Mouse (Mus musculus) erythroblast, adult 5-6 weeks (primary cell): Measurements from ENCODE around the gene Rere. TPM values are rescaled to one million over a fixed set of nuclear protein-coding genes. Genes with fewer than 3 reads are reported as not detected.

Source experiments
- ATAC-seq: replicated peaks from 2 replicates; pipeline ENCODE4 v1.8.0; 2016; ENCODE audit warnings: moderate number of reproducible peaks, mild to moderate bottlenecking, moderate TSS enrichment, inconsistent platforms; ENCODE audit not compliant: poor library complexity, low FRiP score, severe bottlenecking
- total RNA-seq, 2 experiments: library from RNA; stranded (forward) in 1 of 2; stranded (reverse) in 1 of 2; fragments of 150-400 nt in 1 of 2; fragments of 200-764, 138-1000 nt in 1 of 2; gene quantifications; 2 replicates each; pipeline versions ENCODE4 v1.2.3 to v1.2.4; 2015 to 2017; ENCODE audit warnings: low replicate concordance in 2 of 2

Rere gene
- total RNA-seq, 2 experiments from 2014 or later: 9.5 to 11.1 TPM

DNA sequence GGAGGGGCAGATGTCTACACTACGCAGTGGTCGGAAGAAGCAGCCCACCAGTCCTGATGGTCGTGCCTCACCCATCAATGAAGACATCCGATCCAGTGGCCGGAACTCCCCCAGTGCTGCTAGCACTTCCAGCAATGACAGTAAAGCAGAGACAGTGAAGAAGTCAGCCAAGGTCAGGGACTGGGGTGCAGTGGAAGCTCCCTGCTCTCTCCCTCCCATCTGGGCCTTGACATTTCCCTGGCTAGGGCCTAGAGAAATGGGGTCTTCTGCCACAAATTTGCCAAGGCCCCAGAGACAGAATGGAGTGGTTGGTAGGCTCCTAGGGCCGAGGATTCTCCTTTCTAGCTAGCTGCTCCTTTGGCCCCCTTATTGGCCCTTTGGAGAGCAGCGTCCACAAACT lies 332.3 kb downstream of the Rere start:
- ATAC-seq: no peak

DNA sequence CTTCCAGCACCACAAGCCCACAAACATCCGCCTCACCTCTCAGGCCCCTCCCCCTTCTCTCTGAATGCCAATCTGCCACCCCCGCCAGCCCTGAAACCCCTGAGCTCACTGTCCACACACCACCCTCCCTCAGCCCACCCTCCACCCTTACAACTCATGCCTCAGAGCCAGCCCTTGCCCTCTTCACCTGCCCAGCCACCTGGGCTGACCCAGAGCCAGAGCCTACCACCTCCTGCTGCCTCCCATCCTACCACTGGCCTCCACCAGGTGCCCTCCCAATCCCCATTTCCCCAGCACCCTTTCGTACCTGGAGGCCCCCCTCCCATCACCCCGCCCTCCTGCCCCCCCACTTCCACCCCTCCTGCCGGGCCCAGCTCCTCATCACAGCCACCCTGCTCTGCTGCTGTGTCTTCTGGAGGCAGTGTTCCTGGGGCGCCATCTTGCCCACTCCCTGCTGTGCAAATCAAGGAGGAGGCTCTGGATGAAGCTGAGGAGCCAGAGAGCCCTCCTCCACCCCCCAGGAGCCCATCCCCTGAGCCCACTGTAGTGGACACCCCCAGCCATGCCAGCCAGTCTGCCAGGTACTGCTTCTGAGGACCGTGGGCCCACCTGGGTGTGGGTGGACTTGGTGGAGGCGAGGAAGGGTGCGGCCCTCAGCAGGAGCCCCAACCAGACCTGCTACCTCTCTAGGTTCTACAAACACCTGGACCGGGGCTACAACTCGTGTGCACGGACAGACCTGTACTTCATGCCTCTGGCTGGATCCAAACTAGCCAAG lies 334.0 kb downstream of the Rere start:
- no peak for ATAC-seq

DNA sequence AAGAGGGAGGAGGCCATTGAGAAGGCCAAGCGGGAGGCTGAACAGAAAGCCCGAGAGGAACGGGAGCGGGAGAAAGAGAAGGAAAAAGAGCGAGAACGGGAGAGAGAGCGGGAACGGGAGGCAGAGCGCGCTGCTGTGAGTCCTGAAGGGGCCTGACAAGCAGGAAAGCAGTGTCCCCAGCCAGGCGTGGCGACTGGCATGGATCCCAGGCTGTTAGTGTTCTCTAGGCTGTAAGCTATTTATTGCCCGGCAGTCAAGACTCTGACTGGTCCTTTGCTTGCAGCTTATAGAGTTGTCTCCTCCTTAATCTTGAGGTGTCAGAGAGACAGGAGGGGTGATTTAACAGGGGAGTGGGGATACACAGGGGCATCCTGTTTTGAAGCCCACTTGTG lies 334.6 kb downstream of the Rere start:
- no peak for ATAC-seq

DNA sequence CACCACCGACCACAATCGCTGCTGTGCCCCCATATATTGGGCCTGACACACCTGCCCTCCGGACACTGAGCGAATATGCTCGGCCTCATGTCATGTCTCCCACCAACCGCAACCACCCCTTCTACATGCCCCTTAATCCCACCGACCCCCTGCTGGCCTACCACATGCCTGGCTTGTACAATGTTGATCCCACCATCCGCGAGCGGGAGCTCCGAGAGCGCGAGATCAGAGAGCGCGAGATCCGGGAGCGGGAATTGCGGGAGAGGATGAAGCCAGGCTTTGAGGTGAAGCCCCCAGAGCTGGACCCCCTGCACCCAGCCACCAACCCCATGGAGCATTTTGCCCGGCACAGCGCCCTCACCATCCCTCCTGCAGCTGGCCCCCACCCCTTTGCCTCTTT lies 335.4 kb downstream of the Rere start:
- no peak for ATAC-seq

DNA sequence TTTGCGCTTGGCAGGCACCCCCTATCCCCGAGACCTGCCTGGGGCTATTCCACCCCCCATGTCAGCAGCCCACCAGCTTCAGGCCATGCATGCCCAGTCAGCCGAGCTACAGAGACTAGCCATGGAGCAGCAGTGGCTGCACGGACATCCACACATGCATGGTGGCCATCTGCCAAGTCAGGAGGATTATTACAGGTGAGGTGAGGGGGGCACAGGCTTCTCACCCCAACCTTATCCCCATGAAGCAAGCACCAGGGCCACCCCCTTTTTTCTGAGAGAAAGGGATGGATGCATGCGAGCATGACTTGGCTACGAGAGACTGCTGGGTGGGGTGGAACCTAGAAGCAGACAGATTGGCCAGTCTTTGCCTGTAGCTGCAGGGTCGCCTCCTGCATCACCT lies 337.6 kb downstream of the Rere start:
- no peak for ATAC-seq

DNA sequence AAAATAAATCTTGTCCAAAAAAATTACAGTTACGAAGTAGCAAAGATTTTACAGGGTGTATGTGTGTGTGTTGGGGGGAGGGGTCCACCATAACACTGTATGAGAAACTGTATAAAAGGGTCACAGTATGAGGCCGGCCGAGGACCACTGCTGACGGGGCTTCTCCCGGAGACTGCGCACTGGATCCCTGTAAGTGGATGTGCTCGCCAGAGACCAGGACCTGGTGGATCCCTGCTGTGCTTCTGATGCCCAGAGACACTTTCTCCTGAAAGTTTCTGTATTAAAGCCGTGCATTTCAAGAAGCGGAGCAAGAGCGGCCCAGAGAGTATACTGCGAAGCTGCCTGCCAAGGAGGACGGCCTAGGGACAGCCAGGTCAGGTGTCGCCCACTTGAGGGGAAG lies 341.2 kb downstream of the Rere start:
- ATAC-seq: no peak

DNA sequence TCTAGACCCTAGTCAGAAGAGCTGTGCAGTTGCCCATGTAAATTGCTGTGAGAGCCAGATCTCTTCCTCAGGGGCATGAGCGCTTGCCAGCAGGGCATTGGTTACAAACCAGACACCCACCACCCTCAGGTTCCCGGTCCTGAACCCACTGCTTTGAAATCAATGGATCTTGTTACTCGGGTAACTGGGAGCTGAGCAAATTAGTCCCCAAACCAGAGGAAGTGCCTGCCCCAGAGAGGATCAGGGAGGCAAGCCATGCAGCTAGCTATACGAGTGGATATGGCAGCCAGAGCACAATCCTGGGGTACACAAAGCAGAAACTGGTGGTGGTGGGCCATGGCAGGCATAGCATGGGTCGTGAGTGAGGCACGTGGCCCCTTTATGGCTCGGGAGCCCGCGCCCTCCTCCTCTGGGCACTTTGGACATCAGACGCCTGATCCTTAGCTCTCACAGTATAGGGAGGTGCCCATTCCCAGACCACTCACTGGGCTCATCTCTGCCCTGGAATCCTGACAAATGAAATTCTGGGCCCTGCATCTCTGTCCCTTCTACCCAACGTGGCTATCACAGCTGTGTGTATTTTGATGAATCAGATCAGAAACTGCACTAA lies 342.9 kb downstream of the Rere start:
- ATAC-seq: no peak

DNA sequence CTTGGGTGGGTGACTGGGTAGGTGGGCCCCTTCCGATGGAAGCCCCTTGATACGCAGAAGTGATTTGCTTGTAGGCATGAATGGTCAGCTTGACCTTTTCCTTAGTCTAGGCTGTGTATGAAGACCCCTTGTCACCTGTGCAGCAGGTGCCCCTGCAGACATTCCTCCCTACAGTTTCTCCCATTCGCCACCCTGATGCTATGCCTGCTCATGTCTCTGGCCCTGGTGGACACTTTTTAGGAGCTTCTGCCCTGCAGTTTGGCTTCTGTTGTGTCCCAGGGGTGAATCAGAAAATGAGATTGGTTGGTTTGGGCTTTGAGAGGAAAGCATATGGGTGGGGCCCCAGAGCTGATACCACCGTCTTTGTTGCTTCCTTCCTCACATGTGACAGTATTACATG lies 343.5 kb downstream of the Rere start:
- ATAC-seq: no peak

DNA sequence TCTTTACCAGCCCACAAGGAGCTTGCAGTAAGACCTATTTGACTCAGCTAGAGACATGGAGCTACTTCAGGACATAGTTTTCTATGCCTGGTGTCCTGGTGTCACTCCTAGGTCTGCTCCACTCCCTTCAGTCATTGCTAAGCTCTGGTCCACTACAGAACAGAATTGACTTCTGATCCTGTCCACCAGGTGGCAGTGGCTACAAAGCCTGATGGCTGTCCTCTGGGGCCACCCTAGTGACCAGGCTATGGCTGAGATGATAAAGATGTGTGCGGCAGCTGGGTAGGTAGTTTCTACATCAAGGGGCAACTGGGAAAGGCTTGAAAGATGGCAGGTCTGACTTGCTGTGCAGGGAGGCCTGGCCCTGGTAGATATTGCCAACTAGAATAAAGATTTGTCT lies 344.0 kb downstream of the Rere start:
- ATAC-seq: peak; percentile 68

DNA sequence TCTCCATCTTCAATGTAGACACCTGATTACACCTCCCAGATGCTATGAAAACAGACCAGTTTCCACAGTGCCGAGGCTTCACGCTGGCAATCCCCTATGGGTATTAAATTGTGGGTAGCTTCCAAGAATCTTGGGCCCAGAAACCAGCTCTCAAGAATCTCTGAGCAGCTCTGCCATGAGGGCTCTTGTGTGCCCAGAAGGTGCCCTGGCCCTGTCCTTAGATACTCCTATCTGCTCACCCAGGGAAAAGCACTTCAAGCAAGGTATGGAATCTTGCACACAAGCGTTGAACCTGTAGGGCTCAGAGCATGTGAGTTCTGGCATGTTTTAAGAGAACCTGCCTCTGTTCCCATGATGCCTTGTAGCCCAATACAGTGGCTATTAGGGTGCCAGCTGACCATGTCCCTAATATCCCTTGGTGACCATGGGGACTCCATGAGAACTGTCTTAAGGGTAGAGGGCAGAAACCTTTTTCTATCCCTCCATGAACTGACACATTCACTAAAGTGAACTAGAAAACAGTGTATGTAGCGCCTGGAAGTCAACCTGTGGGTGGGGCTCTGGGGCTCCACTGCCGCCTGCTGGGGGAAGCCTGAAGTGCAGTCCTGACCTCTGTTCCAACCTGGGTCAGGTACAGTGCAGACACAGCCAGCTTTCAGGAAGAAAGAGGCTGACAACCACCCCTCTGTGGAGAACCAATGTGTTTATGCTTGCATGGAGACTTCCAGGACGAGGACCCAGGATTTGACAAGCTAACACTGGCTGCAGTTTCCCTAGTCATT lies 344.7 kb downstream of the Rere start:
- ATAC-seq: peak; percentile 83

DNA sequence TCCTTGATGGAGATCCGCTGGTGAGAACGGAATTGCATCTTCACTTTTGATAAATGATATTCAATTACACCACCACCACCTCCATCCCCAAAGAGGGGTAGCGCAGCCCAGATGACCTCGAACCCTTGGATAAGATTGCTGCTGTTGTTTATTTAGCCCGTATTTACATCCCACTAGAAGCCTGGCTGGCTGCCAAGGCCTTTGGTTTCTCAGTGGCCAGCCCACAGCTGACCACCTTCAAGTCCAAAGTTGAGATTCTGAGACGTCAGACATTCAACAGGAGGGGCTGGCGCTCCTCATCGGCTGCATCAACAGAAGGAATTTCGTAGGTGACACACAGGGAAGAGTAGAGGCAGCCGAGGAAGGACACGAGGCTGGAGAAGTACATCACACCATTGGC lies 347.8 kb downstream of the Rere start:
- ATAC-seq: no peak

DNA sequence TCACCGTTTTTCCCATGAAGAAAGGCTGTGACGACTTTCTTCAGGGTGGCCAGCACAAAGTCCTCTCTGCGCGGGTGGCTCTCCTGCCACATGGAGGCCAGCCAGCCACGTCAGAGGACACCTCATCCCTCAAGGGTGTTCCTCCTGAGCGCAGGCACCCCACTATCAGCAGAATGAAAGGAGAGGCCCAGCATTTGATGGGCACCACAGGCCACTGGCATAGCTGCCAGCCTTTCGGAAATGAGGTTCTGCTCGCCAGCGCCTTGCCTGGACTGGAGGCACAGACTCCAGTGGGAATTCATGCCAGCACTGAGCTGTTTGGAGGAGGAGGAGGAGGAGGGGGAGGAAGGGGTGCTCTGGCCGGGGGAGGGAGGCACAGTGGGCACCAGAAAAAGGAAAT lies 354.1 kb downstream of the Rere start:
- ATAC-seq: no peak

DNA sequence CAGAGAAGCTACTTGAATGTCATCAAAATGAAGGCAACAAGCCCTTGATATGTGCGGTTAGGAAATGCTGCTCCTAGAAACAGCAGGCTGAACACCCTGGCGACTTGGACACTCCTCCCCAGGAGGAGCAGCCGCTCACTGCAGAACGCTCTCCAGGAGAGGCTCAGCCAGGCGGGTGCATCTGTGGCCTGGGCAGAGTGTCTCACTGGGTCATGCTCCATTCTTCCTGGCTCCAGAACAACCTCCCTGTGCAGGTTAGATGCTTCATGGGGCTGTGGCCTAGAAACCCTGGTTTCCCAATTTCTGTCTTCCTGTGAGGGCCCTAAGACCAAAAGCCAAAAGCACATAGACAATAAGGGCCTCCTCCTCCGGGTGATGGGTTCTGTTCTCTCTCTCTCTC lies 355.2 kb downstream of the Rere start:
- ATAC-seq: no peak

DNA sequence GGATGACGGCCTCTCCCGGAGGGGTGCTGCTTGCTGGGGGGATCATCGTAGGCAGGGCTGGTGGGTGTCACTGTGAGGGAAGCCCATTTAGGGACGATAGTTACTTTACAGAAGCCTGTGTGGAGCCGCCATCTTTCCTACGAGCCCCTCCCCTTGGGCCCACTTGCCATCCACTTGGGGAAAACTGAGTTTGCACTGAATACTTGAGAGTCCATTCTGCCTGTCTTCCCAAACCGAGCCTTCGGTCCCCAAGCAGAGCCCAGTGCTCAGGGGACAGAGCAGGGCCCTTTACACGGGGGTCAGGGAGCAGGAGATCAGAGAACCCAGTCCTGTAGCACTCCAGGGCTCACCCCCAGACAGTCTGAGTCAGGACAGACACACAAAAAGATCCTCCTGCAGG lies 362.9 kb downstream of the Rere start:
- no peak for ATAC-seq

DNA sequence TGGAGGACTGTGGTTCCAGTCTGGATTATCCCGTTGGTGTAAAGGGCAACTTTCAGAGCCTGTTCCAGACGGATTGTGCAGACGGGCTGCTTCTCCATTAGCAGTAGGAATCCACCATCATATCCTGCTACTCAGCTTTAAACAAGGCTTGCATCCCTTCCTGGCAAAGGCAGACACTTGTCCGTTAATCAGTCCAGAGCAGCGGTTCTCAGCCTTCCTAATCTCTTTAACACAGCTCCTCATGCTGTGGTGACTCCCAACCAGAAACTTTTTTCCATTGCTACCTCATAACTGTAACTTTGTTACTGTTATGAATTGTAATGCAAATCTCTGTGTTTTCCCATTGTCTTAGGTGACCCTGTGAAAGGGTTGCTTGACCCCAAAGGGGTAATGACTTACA lies 367.9 kb downstream of the Rere start:
- ATAC-seq: peak; percentile 89

DNA sequence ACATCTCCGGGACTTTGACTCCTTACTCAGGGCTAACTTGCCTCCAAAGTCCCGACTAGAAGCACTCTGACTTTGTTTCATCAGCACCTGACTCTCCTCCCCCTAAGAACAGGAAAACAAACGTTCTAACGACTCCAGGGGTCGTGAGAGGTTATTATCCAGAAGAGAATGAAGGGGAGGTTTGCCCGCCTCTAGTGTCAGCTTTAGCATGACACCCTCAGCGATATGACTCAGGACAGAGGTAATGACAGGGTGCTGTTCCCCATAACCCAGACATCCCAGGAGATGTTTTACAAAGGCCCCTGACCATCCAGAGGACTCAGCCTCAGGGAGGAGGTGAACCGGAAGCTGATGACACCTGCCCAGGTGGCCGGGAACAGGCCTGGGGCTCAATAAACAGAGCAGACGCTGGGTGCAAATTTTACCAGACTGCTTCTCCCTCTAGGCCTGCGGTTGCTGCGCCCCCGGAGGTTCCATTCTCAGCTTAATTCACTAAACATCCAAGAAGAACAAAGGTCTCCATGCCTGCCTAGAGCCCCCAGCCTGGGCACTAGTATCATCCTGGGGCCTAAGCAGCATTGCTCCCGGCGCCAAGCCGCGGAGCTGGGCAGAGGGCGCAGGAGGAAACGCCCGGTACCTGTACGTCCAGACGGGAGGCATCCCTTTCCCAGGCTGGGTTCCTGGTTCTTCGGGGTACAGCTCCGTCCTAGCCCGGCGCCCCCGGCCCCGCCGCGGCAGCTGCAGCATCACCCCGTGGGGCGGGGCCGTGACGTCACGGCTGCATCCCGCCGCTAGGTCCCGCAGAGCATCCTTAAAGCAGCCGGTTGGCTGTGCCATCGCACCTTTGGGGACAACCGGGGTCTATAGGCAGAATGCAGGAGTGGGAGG lies 370.2 kb downstream of the Rere start, which contains the start of gene Slc45a1:
Gene Slc45a1, minus strand, starts transcription at position 785 of the 888 bp plus-strand sequence.
- ATAC-seq: no peak

DNA sequence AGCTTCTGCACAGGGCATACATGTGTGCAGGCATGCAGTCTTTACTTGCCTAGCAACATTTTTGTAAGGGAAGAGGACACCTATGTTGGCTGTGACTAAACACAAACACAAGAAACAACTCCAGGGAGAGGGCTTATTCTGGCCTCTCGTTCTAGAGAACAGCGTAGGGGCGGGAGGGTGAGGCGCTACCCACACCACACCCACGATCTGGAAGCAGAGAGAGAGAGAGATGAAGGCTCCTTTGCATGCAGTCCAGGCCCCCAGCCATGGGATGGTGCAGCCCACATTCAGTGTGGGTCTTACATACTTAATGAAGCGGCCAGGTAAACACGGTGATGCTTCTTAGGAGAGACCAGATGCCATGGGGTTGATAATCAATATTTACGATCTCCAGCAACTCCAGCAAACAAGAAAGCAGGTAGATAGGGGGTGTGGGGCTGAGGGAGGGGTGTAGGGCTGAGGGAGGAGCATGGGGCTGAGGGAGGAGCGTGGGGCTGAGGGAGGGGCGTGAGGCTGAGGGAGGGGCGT lies 371.7 kb downstream of the Rere start:
- no peak for ATAC-seq

DNA sequence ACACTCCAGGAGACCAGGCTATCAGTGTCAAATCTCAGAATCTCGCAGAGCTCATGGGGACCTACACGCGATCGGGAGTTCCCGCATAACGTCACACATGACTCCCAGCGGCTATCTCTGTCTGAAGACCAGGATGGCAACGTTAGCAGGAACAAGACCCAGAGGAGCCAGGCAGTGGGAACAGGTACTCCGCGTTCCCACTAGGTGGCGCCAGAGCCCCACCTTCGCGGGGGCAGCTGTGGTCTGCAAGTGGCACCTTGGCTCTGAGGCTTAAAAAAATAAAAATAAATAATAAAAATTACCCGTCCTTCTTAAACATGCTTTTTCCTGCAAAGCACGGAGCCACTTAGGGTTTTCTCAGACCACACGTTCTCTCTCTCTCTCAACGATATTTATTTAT lies 374.5 kb downstream of the Rere start:
- peak; percentile 70; the same call in 1 of the 2 replicates for ATAC-seq

DNA sequence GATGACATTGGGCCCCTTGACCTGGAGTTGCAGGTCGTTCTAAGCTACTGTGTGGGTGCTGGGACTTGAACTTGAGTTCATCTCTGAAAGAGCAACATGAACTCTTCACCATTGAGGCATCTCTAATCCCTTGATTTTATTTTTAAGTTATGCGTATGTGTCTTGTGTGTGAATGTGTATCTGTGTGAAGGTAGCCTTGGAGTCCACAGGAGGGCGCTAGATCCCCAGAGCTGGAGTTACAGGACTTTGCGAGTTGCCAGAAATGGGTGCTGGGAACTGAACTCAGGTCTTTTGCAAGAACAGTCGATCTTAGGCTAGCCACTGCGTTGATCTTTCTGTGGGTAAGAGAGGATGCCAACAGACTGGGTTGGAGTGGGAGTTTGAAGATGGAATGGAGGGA lies 375.1 kb downstream of the Rere start:
- no peak for ATAC-seq
